Mouse (Mus musculus): ENCODE measurements around the gene Snx22.

- no peak for TF ChIP-seq CTCF (IDR thresholded peaks at IDR 0.05; ENCODE audit: low read depth, low read length)
- TF ChIP-seq EP300 (IDR thresholded peaks at IDR 0.05; ENCODE audit: insufficient read depth, low read depth, low read length), result no peak
Measured at GRCm38 (mm10) chr9:66060308-66060647, 9.2 kb downstream of the Snx22 start.

Measured in ES-Bruce4 (cell line).